Mouse (Mus musculus) embryonic facial prominence, embryonic 14.5 days (tissue): Measurements from ENCODE around the gene Ern1. TPM values are rescaled to one million over a fixed set of nuclear protein-coding genes. Genes with fewer than 3 reads are reported as not detected.

ENCODE experiments used
- ATAC-seq: fragments of 200-750 bp; cut with Nextera tagmentation; 2 replicates; pipeline ENCODE4 v1.8.0; 2017; ENCODE audit warnings: low read depth, moderate number of reproducible peaks, moderate TSS enrichment
- DNase-seq: peaks from one replicate; pipeline ENCODE4 v3.0.0-alpha.2; 2015; ENCODE audit warnings: low spot score
- H3K27ac ChIP-seq: fragments of 300-500 bp; sonication (generic); replicated peaks from 2 replicates; pipeline ENCODE4 v1.5.1; 2014; ENCODE audit warnings: low read depth, mild to moderate bottlenecking, low read length, moderate library complexity
- H3K27me3 ChIP-seq: fragments of 300-500 bp; sonication (generic); replicated peaks from 2 replicates; pipeline ENCODE4 v1.6.1; 2014; ENCODE audit warnings: low read length; ENCODE audit not compliant: control insufficient read depth, insufficient read depth
- H3K36me3 ChIP-seq: fragments of 300-500 bp; sonication (generic); 2 replicates; pipeline ENCODE4 v1.6.1; 2014; ENCODE audit warnings: low read length, mixed read lengths; ENCODE audit not compliant: control insufficient read depth, insufficient read depth
- H3K4me1 ChIP-seq: fragments of 300-500 bp; sonication (generic); 2 replicates; pipeline ENCODE4 v1.6.1; 2014; ENCODE audit warnings: antibody characterized with exemption, low read length; ENCODE audit not compliant: control insufficient read depth, insufficient read depth
- H3K4me2 ChIP-seq: fragments of 300-500 bp; sonication (generic); 2 replicates; pipeline ENCODE4 v1.6.1; 2014; ENCODE audit warnings: low read depth, mild to moderate bottlenecking, low read length, moderate library complexity, mixed read lengths
- H3K4me3 ChIP-seq: fragments of 300-500 bp; sonication (generic); 2 replicates; pipeline ENCODE4 v1.5.1; 2014; ENCODE audit warnings: low read depth, mild to moderate bottlenecking, low read length
- H3K9ac ChIP-seq: fragments of 300-500 bp; sonication (generic); 2 replicates; pipeline ENCODE4 v1.6.1; 2014; ENCODE audit warnings: low read depth, mild to moderate bottlenecking, low read length, moderate library complexity, mixed read lengths
- H3K9me3 ChIP-seq: fragments of 300-500 bp; sonication (generic); 2 replicates; pipeline ENCODE4 v1.6.1; 2016; ENCODE audit warnings: low read length; ENCODE audit not compliant: control insufficient read depth
- WGBS: fragments of 180-500 bp; shearing (Covaris S2); extraction: QIAGEN DNeasy Blood & Tissue Kit; methylation state at CpG from one replicate; pipeline ENCODE4 v1.1.7; 2014; 5-methylcytosine and 5-hydroxymethylcytosine counted together
- polyA plus RNA-seq: library from polyadenylated mRNA; unstranded; fragments of >200 nt; fragmentation: Nextera tagmentation; extraction: Ambion mirVana; gene quantifications from 2 replicates; pipeline ENCODE4 v1.2.1, GENCODE M21; 2014

The Ern1 gene
- polyA plus RNA-seq, 1 experiment from 2014 or later: 7.0 TPM

DNA sequence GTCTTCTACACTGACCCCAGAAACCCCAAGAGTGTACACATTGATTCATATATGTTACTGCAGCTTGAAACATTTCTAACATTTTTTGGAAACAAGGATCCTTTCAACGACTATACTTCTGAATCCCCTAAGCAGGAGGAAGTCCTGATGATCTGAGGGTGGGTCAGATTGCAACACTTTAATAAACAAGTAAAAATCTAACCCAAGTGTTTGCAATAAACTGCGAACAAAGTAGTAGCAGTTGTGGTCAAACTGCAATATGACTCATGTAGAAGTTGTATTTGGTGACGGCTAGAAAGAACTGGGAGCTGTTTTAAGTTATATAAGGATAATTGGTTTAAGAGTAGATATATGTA lies 7.1 kb downstream of the Ern1 start:
- DNase-seq: no peak
- no peaks in the 10 kb centered on the region for H3K4me1 ChIP-seq
- no peak overlapping the region for H3K4me3 ChIP-seq
- no peak overlapping the region for H3K9ac ChIP-seq
- no peaks in the 10 kb centered on the region for H3K9me3 ChIP-seq
- WGBS: 46% methylated on average over 3 of the region's 3 CpGs
- no peak overlapping the region for H3K4me2 ChIP-seq
- no peak for ATAC-seq
- no peak overlapping the region for H3K27ac ChIP-seq
- no peaks in the 10 kb centered on the region for H3K27me3 ChIP-seq
- no peaks in the 10 kb centered on the region for H3K36me3 ChIP-seq

DNA sequence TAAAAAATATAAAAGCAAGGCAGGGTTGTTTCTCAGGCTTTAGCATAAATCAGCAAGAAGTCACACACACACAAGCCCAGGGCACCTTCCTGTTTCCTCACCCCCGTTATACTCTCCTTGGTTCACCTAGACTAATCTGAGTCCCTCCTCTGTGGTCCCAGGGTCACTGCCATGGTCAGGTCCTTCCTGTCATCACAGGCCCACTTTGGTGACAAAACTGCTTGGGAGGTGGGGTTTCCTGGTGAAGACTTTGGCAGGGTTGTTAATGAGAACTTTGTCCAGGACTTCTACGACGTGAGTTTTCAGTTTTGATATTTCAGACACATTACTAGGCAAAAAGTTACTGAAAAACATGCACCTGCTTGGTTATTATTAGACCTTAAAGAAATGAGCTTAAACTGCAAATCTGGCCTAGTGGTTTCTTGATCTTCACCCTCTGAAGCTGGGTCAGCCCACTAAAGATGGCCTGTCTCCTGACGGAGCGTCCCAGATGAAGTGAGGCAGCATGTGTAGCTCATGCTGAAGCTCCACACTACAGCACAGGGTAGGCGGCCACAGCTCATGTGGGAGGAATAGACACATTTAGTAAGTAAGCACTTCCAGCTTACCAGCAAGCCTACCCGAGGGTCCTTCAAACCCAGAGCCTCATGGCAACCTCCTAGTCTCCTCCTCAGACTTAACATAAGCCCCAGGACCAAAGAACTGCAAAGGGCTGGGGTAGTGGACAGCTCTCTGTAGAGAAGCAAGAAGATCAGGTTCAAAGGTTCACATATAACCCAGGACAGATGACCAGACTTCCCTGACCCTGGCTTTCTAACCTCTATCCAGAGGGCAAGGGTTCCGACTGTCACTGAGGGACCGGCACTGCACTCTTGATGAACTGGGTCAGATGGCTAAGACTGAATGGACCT lies 7.8 kb downstream of the Ern1 start:
- WGBS: 75% methylated on average over 9 of the region's 9 CpGs
- H3K9ac ChIP-seq: no peak overlapping the region
- H3K4me3 ChIP-seq: no peak overlapping the region
- no peaks in the 10 kb centered on the region for H3K27me3 ChIP-seq
- DNase-seq (no peak), ATAC-seq (no peak)
- H3K9me3 ChIP-seq: no peaks in the 10 kb centered on the region
- H3K36me3 ChIP-seq: no peaks in the 10 kb centered on the region
- no peaks in the 10 kb centered on the region for H3K4me1 ChIP-seq
- no peak overlapping the region for H3K4me2 ChIP-seq
- H3K27ac ChIP-seq: no peak overlapping the region

DNA sequence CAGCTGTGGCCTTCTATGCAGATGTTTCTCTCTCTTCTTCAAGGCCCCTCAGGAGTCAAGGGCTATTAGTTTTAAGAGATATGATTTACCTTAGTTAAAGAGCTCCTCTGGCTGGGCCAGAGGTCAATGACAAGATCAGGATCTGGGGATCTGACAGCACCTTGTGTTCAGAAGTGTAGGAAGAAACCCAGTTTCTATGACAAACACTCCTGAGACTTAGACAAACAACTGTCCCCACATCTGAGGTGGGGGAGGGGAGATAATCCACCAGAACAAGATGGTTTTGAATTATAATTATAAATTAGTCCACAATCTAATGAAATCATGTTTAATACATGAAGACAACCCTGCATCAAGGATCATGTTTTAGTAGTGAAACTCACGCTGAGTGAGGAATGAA lies 8.9 kb downstream of the Ern1 start:
- Histone ChIP-seq H3K9ac (no peak overlapping the region), H3K4me1 (no peaks in the 10 kb centered on the region), H3K36me3 (no peaks in the 10 kb centered on the region), H3K27ac (no peak overlapping the region), H3K9me3 (no peaks in the 10 kb centered on the region), H3K4me2 (no peak overlapping the region), H3K27me3 (no peaks in the 10 kb centered on the region), H3K4me3 (no peak overlapping the region)
- no peak for ATAC-seq
- no peak for DNase-seq
- WGBS: 39% methylated on average over 1 of the region's 1 CpGs

- no peak overlapping the region for H3K4me3 ChIP-seq
- no peak for DNase-seq
- 97% methylated on average over 4 of the region's 4 CpGs for WGBS
- no peak overlapping the region for H3K27ac ChIP-seq
- H3K4me1 ChIP-seq: no peaks in the 10 kb centered on the region
- no peaks in the 10 kb centered on the region for H3K36me3 ChIP-seq
- no peaks in the 10 kb centered on the region for H3K9me3 ChIP-seq
- no peak overlapping the region for H3K9ac ChIP-seq
- no peak overlapping the region for H3K4me2 ChIP-seq
- H3K27me3 ChIP-seq: no peaks in the 10 kb centered on the region
- no peak for ATAC-seq
These were observed 10.0 kb downstream of the Ern1 start for GRCm38 (mm10) chr11:106477505-106478160.

DNA sequence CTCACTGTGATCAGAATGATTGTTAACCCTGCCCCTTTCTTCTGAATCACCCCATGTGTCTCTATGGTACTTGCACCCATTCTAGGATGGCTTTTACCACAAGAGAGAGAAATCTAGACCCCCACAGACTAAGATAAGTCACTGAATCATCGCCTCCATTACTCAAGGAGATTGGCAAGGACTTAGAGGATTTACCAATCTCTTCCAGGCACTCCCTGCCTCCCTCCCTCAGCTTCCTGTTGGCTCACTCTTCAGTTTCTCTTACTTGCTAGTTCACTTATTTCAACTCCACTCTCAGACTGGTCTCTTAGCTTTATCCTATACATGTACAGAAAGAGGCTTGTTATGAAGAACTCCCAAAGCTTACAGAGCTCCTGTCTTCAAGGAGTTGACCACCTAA lies 12.3 kb downstream of the Ern1 start:
- ATAC-seq: no peak
- Histone ChIP-seq H3K4me2 (no peak overlapping the region), H3K9me3 (no peaks in the 10 kb centered on the region), H3K9ac (no peak overlapping the region), H3K27ac (no peak overlapping the region), H3K36me3 (no peaks in the 10 kb centered on the region), H3K27me3 (no peaks in the 10 kb centered on the region), H3K4me1 (peaks cover 8% of the 10 kb centered on the region; the same call in 1 of the 2 replicates), H3K4me3 (no peak overlapping the region)
- WGBS: 86% methylated on average over 1 of the region's 1 CpGs
- no peak for DNase-seq

- H3K27me3 ChIP-seq: no peaks in the 10 kb centered on the region
- ATAC-seq (no peak), DNase-seq (no peak)
- H3K4me2 ChIP-seq: no peak overlapping the region
- H3K4me3 ChIP-seq: no peak overlapping the region
- no peaks in the 10 kb centered on the region for H3K36me3 ChIP-seq
- H3K9me3 ChIP-seq: no peaks in the 10 kb centered on the region
- peaks cover 8% of the 10 kb centered on the region; the same call in 1 of the 2 replicates for H3K4me1 ChIP-seq
- H3K27ac ChIP-seq: no peak overlapping the region
- H3K9ac ChIP-seq: no peak overlapping the region
- 90% methylated on average over 1 of the region's 1 CpGs for WGBS
These were observed 16.0 kb downstream of the Ern1 start for GRCm38 (mm10) chr11:106471629-106472028.

DNA sequence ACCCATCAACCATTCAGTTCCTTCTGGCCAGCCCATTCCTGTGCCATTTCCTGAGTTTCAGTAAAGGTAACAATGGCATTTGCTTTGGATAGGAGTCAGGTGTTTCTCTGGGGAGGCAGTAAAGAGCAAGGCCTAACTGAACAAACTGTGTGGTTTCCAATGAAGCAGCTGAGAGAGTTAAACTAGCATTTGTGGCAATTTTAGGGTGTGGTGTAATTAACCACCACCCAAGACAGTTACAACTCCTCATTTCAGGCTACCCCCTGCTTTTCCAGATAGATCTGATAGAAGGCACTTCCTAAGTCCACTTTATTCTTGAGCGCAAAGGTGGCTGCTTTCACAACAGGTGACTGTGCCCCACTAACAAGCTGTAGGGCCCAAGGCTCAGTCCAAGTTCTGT lies 19.1 kb downstream of the Ern1 start:
- ATAC-seq (no peak), DNase-seq (no peak)
- H3K9ac ChIP-seq: no peak overlapping the region
- no peak overlapping the region for H3K27ac ChIP-seq
- no peak overlapping the region for H3K4me2 ChIP-seq
- peaks cover 8% of the 10 kb centered on the region; the same call in 1 of the 2 replicates for H3K4me1 ChIP-seq
- H3K9me3 ChIP-seq: no peaks in the 10 kb centered on the region
- 95% methylated on average over 1 of the region's 1 CpGs for WGBS
- H3K4me3 ChIP-seq: no peak overlapping the region
- H3K27me3 ChIP-seq: no peaks in the 10 kb centered on the region
- H3K36me3 ChIP-seq: no peaks in the 10 kb centered on the region

- Histone ChIP-seq H3K27me3 (no peaks in the 10 kb centered on the region), H3K27ac (no peak overlapping the region), H3K4me1 (peaks cover 5% of the 10 kb centered on the region; the same call in 1 of the 2 replicates), H3K36me3 (no peaks in the 10 kb centered on the region), H3K9me3 (no peaks in the 10 kb centered on the region), H3K4me3 (no peak overlapping the region), H3K9ac (no peak overlapping the region), H3K4me2 (no peak overlapping the region)
- DNase-seq: no peak
- 76% methylated on average over 4 of the region's 4 CpGs for WGBS
- ATAC-seq: no peak
These were observed 21.7 kb downstream of the Ern1 start for GRCm38 (mm10) chr11:106465932-106466331.
